Mouse (Mus musculus) adrenal gland, postnatal 0 days (tissue): Measurements from ENCODE around the gene Uqcc2. TPM values are rescaled to one million over a fixed set of nuclear protein-coding genes. Genes with fewer than 3 reads are reported as not detected.

Experiments used
- microRNA-seq: library from miRNA; unstranded; fragments of <30 nt; microRNA quantifications from one replicate; pipeline ENCODE4, GENCODE M21; 2016; ENCODE audit warnings: borderline replicate concordance; ENCODE audit not compliant: insufficient number of aligned reads
- polyA plus RNA-seq: library from polyadenylated mRNA; unstranded; fragments of >200 nt; fragmentation: Nextera tagmentation; extraction: Ambion mirVana; gene quantifications from 2 replicates; pipeline ENCODE4 v1.2.1, GENCODE M21; 2015

The Uqcc2 gene
- 325 and 460 TPM in 2 replicates for polyA plus RNA-seq

DNA sequence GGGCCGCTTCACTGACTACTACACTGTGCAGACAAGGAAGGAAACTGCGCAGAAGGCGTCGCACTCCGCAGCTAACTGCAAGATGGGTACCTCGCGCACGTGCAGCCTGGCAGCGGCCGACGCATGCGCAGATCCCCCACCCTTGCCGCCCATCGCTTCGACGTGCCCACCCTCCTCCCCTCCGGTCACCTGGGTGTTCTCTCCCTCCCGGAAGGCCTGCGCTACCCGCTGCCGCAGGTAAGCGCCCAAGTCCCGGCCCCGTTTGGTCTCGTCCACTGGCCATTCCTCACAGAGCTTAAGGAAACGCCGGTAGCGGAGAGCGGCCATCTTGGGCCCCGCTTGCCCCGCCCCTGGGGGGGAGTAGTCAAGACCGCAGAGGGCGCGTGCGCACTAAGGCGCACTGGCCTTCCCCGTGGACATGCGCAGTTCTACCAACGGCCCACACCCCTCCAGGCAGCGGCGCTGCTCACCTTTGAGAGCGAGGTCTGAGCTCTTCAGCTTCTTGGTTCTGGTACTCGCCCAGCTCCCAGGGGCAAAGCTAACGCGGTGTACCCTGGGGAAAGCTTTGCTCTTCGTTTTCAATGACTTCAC is at the start of gene Uqcc2:
Uqcc2 (minus strand) TSS at position 366 of the 591 bp plus-strand sequence.

DNA sequence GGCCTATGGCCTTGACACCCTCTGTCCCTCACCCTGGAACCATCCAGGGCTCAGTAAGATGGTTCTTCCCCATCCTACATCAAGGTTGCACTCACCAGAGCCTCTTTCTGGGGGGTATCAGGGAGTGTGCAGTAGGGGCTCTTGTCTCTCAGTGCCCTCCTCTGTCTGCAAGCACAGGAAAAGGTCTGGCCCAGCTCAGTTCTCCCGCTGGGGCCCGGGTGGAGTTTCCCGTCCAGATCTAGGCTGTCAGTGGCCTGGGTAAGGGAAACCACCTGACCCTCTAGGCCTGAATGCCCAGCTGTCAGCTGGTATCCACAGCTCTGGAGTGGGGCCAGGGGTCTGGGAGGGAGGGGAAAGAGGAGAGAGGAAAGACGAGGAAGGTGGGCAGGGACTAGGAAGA is 33.8 kb upstream of the Uqcc2 start, which contains the start of gene Ip6k3:
Ip6k3 (minus strand) TSS at position 251 of the 400 bp plus-strand sequence.

Small RNA genes within 50 kb of the gene (microRNA-seq; reads per million reads assigned to microRNA genes)
- not detected for gene Mir7677

Other genes starting within 250 kb of the Uqcc2 start
- gene Kifc5b, start 216.8 kb downstream of the Uqcc2 start, polyA plus RNA-seq = 1.5 and 2.2 TPM in 2 replicates
- gene Phf1, start 200.9 kb downstream of the Uqcc2 start, polyA plus RNA-seq = 15.3 and 21.3 TPM in 2 replicates
- gene Cuta, start 194.3 kb downstream of the Uqcc2 start, polyA plus RNA-seq = 159 and 209 TPM in 2 replicates
- 0.65 and 0.99 TPM in 2 replicates for gene Syngap1, start 192.7 kb downstream of the Uqcc2 start, polyA plus RNA-seq
- gene Zbtb9, start 160.7 kb downstream of the Uqcc2 start, polyA plus RNA-seq = 6.2 and 8.2 TPM in 2 replicates
- 4.3 and 5.3 TPM in 2 replicates for gene Bak1, start 104.9 kb downstream of the Uqcc2 start, polyA plus RNA-seq
- 2.3 and 2.6 TPM in 2 replicates for gene Itpr3, start 76.6 kb downstream of the Uqcc2 start, polyA plus RNA-seq
- gene Ip6k3, start 33.9 kb upstream of the Uqcc2 start, polyA plus RNA-seq = 0.36 and 0.72 TPM in 2 replicates
- gene Lemd2, start 70.6 kb upstream of the Uqcc2 start, polyA plus RNA-seq = 16.9 and 20.3 TPM in 2 replicates